11 mouse cellular contexts compared by ENCODE assay signal in the genomic region with DNA sequence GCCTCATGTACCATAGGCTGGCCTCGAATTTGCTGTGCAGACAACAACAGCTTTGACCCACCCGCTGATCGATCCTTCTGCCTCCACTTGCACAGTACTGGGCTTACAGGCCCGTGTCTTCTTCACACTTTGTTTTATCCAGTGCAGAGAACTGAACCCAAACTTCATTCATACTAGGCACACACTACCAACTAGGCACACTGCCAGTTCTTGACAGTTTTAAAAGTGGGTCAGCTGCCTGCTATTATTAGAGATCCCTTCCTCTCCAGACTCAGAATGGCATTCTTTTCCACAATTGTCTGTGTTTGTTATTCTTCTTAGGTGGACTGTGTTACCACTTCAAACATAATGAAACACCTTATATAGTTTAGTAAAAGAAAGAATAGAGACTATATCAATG. TPM values are rescaled to one million over a fixed set of nuclear protein-coding genes. Genes with fewer than 3 reads are reported as not detected.
DNase-seq lines count a peak whose midpoint lies in the region; ATAC-seq and TF ChIP-seq lines count a peak whose summit lies in the region.
"Had no signal": no experiment of that assay in that cellular context is flagged by ENCODE, and none has a peak within 500 bp of the region (broad histone marks: within the 10 kb centered on the region; RNA-seq: fewer than 3 reads in every experiment).

No protein-coding gene starts in this region.

- no peak overlapping the region for H3K4me2 ChIP-seq in embryonic facial prominence, embryonic 12.5 days (replicated peaks)
- H3K4me2 ChIP-seq in lung, embryonic 16.5 days (ENCODE audit: low read depth, low read length): peak overlapping the region; percentile 11; the same call in 1 of the 2 replicates
- H3K4me2 ChIP-seq: midbrain, embryonic 13.5 days had no signal

- TF ChIP-seq POLR2A in lung, adult 2 months (IDR thresholded peaks at IDR 0.05; ENCODE audit: borderline replicate concordance, extremely low read depth, low read depth, low read length): no peak
- TF ChIP-seq POLR2A in heart, adult 2 months (IDR thresholded peaks at IDR 0.05; ENCODE audit: insufficient read depth, low read depth, low read length): no peak

- no peaks in the 10 kb centered on the region for H3K79me2 ChIP-seq in heart, adult 2 months (replicated peaks; ENCODE audit: control insufficient read depth, insufficient read depth, low read length)

- H3K27me3 ChIP-seq in embryonic facial prominence, embryonic 12.5 days: no peaks in the 10 kb centered on the region
- H3K27me3 ChIP-seq in embryonic facial prominence, embryonic 10.5 days (replicated peaks; ENCODE audit: low read depth, poor library complexity, severe bottlenecking): no peaks in the 10 kb centered on the region
- no peaks in the 10 kb centered on the region for H3K27me3 ChIP-seq in heart, adult 2 months (ENCODE audit: control insufficient read depth, insufficient read depth, low read length)
- H3K27me3 ChIP-seq in lung, embryonic 16.5 days (ENCODE audit: control insufficient read depth, insufficient read depth, low read depth, low read length): no peaks in the 10 kb centered on the region

- H3K4me3 ChIP-seq in embryonic facial prominence, embryonic 12.5 days: no peak overlapping the region
- H3K4me3 ChIP-seq in embryonic facial prominence, embryonic 10.5 days: no peak overlapping the region
- no peak overlapping the region for H3K4me3 ChIP-seq in lung, adult 2 months (replicated peaks; ENCODE audit: extremely low read depth, low read depth, low read length)
- no peak overlapping the region for H3K4me3 ChIP-seq in heart, adult 2 months
- no peak overlapping the region for H3K4me3 ChIP-seq in lung, embryonic 16.5 days (ENCODE audit: low read length)
- H3K4me3 ChIP-seq: forebrain, embryonic 10.5 days; midbrain, embryonic 13.5 days had no signal

- no peak for TF ChIP-seq CTCF in lung, adult 2 months (IDR thresholded peaks at IDR 0.05; ENCODE audit: insufficient read depth, low read length)
- no peak for TF ChIP-seq CTCF in heart, adult 2 months (IDR thresholded peaks at IDR 0.05)

- H3K4me1 ChIP-seq in embryonic facial prominence, embryonic 12.5 days: peaks cover 17% of the 10 kb centered on the region
- H3K4me1 ChIP-seq in embryonic facial prominence, embryonic 10.5 days: peaks cover 25% of the 10 kb centered on the region
- H3K4me1 ChIP-seq in lung, adult 2 months (ENCODE audit: control insufficient read depth, insufficient read depth, low read length): peaks cover 11% of the 10 kb centered on the region
- peaks cover 8% of the 10 kb centered on the region for H3K4me1 ChIP-seq in heart, adult 2 months (ENCODE audit: control insufficient read depth, insufficient read depth, low read length)
- H3K4me1 ChIP-seq in lung, embryonic 16.5 days (replicated peaks; ENCODE audit: control insufficient read depth, insufficient read depth, low read length): peaks cover 35% of the 10 kb centered on the region

- no peaks in the 10 kb centered on the region for H3K9me3 ChIP-seq in embryonic facial prominence, embryonic 12.5 days
- H3K9me3 ChIP-seq in embryonic facial prominence, embryonic 10.5 days: no peaks in the 10 kb centered on the region
- H3K9me3 ChIP-seq in lung, embryonic 16.5 days (ENCODE audit: control insufficient read depth, low read length): no peaks in the 10 kb centered on the region
- H3K9me3 ChIP-seq: forebrain, embryonic 10.5 days; midbrain, embryonic 13.5 days had no signal

- intact Hi-C loops in heart, adult 2 months (cut with DNase I): no loop called here

- TF ChIP-seq EP300 in heart, adult 2 months (IDR thresholded peaks at IDR 0.05; ENCODE audit: insufficient read depth, low read depth, low read length): no peak

- no peak overlapping the region for H3K9ac ChIP-seq in embryonic facial prominence, embryonic 12.5 days
- H3K9ac ChIP-seq in heart, adult 2 months (ENCODE audit: low read depth, low read length): no peak overlapping the region
- H3K9ac ChIP-seq in lung, embryonic 16.5 days (ENCODE audit: low read length): peak overlapping the region; percentile 32; the same call in 1 of the 2 replicates
- H3K9ac ChIP-seq: midbrain, embryonic 13.5 days had no signal

- no peak for DNase-seq in embryonic facial prominence, embryonic 10.5 days (ENCODE audit: low spot score)
- DNase-seq in lung, adult 18-20 months: peak; percentile 17 to 50
- no peak for DNase-seq in lung, adult 2 months
- DNase-seq in heart, adult 2 months: peak in 1 of 2 experiments; percentile 43
- no peak for DNase-seq in liver

- ATAC-seq in embryonic facial prominence, embryonic 12.5 days (ENCODE audit: insufficient number of reproducible peaks, insufficient read depth, low FRiP score, low TSS enrichment): no peak
- ATAC-seq in lung, embryonic 16.5 days (ENCODE audit: low read depth): no peak
- ATAC-seq in monocyte, adult 5-6 weeks (replicated peaks; ENCODE audit: insufficient number of reproducible peaks, low FRiP score, low TSS enrichment, poor library complexity, severe bottlenecking): no peak
- ATAC-seq: CD4-positive, CD25-positive, alpha-beta regulatory T cell, adult 4 months; midbrain, embryonic 13.5 days had no signal

- H3K36me3 ChIP-seq in embryonic facial prominence, embryonic 12.5 days: no peaks in the 10 kb centered on the region
- H3K36me3 ChIP-seq in embryonic facial prominence, embryonic 10.5 days (replicated peaks): no peaks in the 10 kb centered on the region
- 0 out of 2 replicates have a peak, but pooled peaks cover 2% of the 10 kb centered on the region for H3K36me3 ChIP-seq in heart, adult 2 months (ENCODE audit: control insufficient read depth, insufficient read depth, low read length)
- H3K36me3 ChIP-seq in lung, embryonic 16.5 days (ENCODE audit: control insufficient read depth, insufficient read depth, low read length): no peaks in the 10 kb centered on the region
- H3K36me3 ChIP-seq: forebrain, embryonic 10.5 days; midbrain, embryonic 13.5 days had no signal

- 79% methylated on average over 4 of the region's 4 CpGs for WGBS in embryonic facial prominence, embryonic 12.5 days
- WGBS in embryonic facial prominence, embryonic 10.5 days: 88% methylated on average over 4 of the region's 4 CpGs
- 32% methylated on average over 4 of the region's 4 CpGs for WGBS in lung, adult 2 months
- 36% methylated on average over 4 of the region's 4 CpGs for WGBS in heart, adult 2 months
- 40% methylated on average over 4 of the region's 4 CpGs for WGBS in lung, embryonic 16.5 days

- 0 out of 2 replicates have a peak overlapping the region, but pooled peaks have one; percentile 30 for H3K27ac ChIP-seq in embryonic facial prominence, embryonic 12.5 days
- no peak overlapping the region for H3K27ac ChIP-seq in embryonic facial prominence, embryonic 10.5 days (replicated peaks)
- peak overlapping the region; percentile 52 for H3K27ac ChIP-seq in heart, adult 2 months
- 0 out of 2 replicates have a peak overlapping the region, but pooled peaks have one; percentile 27 for H3K27ac ChIP-seq in lung, embryonic 16.5 days (ENCODE audit: low read length)
- H3K27ac ChIP-seq: forebrain, embryonic 10.5 days; midbrain, embryonic 13.5 days had no signal

RNA-seq across cellular contexts. Expression of gene Rftn2, which starts 5.2 kb away (rescaled TPM):
- 26.1 and 27.9 TPM in 2 replicates for polyA plus RNA-seq in embryonic facial prominence, embryonic 12.5 days (2016; fragmentation: Nextera tagmentation; extraction: Ambion mirVana)
- 10.6 and 13.6 TPM in 2 replicates for polyA plus RNA-seq in embryonic facial prominence, embryonic 10.5 days (2016; fragmentation: Nextera tagmentation; extraction: Ambion mirVana)
- polyA plus RNA-seq in lung, adult 2 months (2012; rRNA removed): 6.1 and 10.9 TPM in 2 replicates
- total RNA-seq in heart, adult 2 months (2021): 10 to 100 TPM; 12.1 to 12.8 TPM
- 2.7 and 6.4 TPM in 2 replicates for polyA plus RNA-seq in heart, adult 2 months (2012; rRNA removed)
- polyA plus RNA-seq in lung, embryonic 16.5 days (2015; fragmentation: Nextera tagmentation; extraction: Ambion mirVana): 14.1 and 14.6 TPM in 2 replicates
- total RNA-seq in monocyte, adult 5-6 weeks (2017): 1.4 to 3.1 TPM (median 2.7 TPM) in 3 replicates

RNA-seq across cellular contexts. Expression of gene Mars2, which starts 15.6 kb away (rescaled TPM):
- 2.8 and 3.1 TPM in 2 replicates for polyA plus RNA-seq in embryonic facial prominence, embryonic 12.5 days (2016; fragmentation: Nextera tagmentation; extraction: Ambion mirVana)
- 3.2 and 3.4 TPM in 2 replicates for polyA plus RNA-seq in embryonic facial prominence, embryonic 10.5 days (2016; fragmentation: Nextera tagmentation; extraction: Ambion mirVana)
- polyA plus RNA-seq in lung, adult 2 months (2012; rRNA removed): 1.4 and 1.5 TPM in 2 replicates
- 1 to 10 TPM; 5.0 to 5.3 TPM for total RNA-seq in heart, adult 2 months (2021)
- 2.0 and 3.6 TPM in 2 replicates for polyA plus RNA-seq in heart, adult 2 months (2012; rRNA removed)
- polyA plus RNA-seq in lung, embryonic 16.5 days (2015; fragmentation: Nextera tagmentation; extraction: Ambion mirVana): 2.4 TPM in 2 replicates
- 3.7 to 7.5 TPM (median 5.2 TPM) in 3 replicates for total RNA-seq in monocyte, adult 5-6 weeks (2017)

Comparison
In these comparisons a context has a peak if more than half of its experiments do, and no peak if none do; other contexts are left out.
1. DNase-seq: peak in lung, adult 18-20 months (2 of 2); none in embryonic facial prominence, embryonic 10.5 days (single experiment), lung, adult 2 months (single experiment) and liver (single experiment).